Mouse (Mus musculus): ENCODE measurements around the gene St6galnac3. TPM values are rescaled to one million over a fixed set of nuclear protein-coding genes. Genes with fewer than 3 reads are reported as not detected.

The St6galnac3 gene
- polyA plus RNA-seq, 2 experiments = 20.7 to 36.0 TPM

DNA sequence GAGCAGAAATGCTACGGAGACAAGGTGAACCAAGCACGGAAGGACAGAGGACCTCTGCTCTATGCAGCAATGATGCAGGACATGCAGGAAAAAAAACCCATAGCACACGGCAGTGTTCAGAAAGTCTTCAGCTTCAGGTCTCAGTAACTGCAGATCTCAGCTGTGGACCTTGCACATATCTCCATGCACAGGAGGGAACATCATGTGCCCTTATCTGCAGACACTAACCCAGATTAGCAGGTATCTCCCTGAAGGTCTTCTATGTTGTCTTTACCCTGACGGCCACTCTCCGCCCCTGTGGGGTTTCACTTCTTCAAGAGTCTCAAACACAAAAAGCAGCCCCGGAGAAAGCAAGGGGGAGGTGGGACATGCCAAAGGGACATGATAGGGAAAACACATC is 244.0 kb downstream of the St6galnac3 start:
- ATAC-seq (ENCODE audit: low FRiP score, low read depth) (no peak), DNase-seq (ENCODE audit: low spot score) (no peak)
- no peak for TF ChIP-seq POLR2A (IDR thresholded peaks at IDR 0.05; ENCODE audit: borderline replicate concordance, extremely low read depth, insufficient read depth, insufficient read length)
- Histone ChIP-seq H3K27me3 (ENCODE audit: control insufficient read depth, insufficient read depth, low read length) (no peaks in the 10 kb centered on the region), H3K36me3 (ENCODE audit: control insufficient read depth, insufficient read depth, low read length) (no peaks in the 10 kb centered on the region), H3K27ac (replicated peaks; ENCODE audit: low read depth, low read length) (no peak overlapping the region), H3K4me3 (replicated peaks; ENCODE audit: low read length) (no peak overlapping the region), H3K4me2 (replicated peaks; ENCODE audit: low read depth, low read length, severe bottlenecking) (no peak overlapping the region), H3K9me3 (ENCODE audit: control insufficient read depth, low read length) (no peaks in the 10 kb centered on the region), H3K9ac (ENCODE audit: low read depth, low read length, severe bottlenecking) (no peak overlapping the region), H3K4me1 (ENCODE audit: control insufficient read depth, insufficient read depth, low read length) (no peaks in the 10 kb centered on the region)
- 95% methylated on average over 6 of the region's 6 CpGs for WGBS

DNA sequence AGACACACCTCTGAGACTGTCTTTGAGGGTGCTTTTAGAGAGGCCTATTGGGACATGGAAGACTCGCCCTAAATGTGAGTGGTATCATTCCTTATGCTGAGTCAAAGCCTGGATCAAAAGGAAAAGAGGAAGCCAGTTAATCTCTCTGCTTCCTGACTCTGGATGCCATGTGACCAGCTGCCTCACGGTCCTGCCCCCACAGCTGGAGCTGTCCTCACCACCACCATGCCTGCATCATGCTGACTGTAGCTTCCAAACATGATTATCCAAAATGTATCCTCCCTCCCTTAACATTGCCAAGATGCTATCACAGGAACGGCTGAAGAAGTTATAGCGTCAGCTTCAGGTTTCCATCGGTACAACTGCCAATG is 244.4 kb downstream of the St6galnac3 start:
- ATAC-seq (ENCODE audit: low FRiP score, low read depth) (no peak), DNase-seq (ENCODE audit: low spot score) (no peak)
- Histone ChIP-seq H3K9me3 (ENCODE audit: control insufficient read depth, low read length) (no peaks in the 10 kb centered on the region), H3K27me3 (ENCODE audit: control insufficient read depth, insufficient read depth, low read length) (no peaks in the 10 kb centered on the region), H3K36me3 (ENCODE audit: control insufficient read depth, insufficient read depth, low read length) (no peaks in the 10 kb centered on the region), H3K4me2 (replicated peaks; ENCODE audit: low read depth, low read length, severe bottlenecking) (no peak overlapping the region), H3K9ac (ENCODE audit: low read depth, low read length, severe bottlenecking) (no peak overlapping the region), H3K27ac (replicated peaks; ENCODE audit: low read depth, low read length) (no peak overlapping the region), H3K4me1 (ENCODE audit: control insufficient read depth, insufficient read depth, low read length) (no peaks in the 10 kb centered on the region), H3K4me3 (replicated peaks; ENCODE audit: low read length) (no peak overlapping the region)
- WGBS = 68% methylated on average over 5 of the region's 5 CpGs
- TF ChIP-seq POLR2A (IDR thresholded peaks at IDR 0.05; ENCODE audit: borderline replicate concordance, extremely low read depth, insufficient read depth, insufficient read length) = no peak

DNA sequence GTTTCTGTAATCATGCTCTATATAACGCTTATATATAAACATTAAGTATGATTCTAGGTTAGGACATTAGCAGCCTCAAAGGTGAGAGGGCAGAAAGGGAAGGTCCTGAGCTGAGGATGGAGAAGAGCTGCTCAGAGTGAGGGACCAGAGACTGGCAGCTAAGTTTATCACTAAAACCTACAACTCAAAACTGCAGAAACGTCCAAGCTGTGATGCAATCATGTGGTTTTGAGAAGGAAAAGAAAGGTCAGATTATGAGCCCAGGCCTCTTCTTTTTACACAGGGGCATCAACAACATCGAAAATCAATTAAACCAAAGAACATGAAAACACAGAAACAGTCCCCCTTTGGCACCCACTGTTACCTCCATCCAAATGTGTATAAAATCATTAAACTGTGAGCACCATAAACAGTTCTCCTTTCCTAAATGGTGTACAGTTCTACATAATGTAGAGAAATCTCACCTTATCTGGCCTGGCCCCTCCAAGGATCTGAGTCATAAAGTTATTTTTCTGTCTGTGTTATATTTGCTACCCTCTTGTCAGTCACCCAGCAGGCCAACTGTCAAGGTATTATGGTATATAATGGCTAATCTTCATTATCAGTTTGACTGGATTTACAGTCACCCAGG is 244.9 kb downstream of the St6galnac3 start:
- TF ChIP-seq POLR2A (IDR thresholded peaks at IDR 0.05; ENCODE audit: borderline replicate concordance, extremely low read depth, insufficient read depth, insufficient read length) = no peak
- Histone ChIP-seq H3K36me3 (ENCODE audit: control insufficient read depth, insufficient read depth, low read length) (no peaks in the 10 kb centered on the region), H3K27me3 (ENCODE audit: control insufficient read depth, insufficient read depth, low read length) (no peaks in the 10 kb centered on the region), H3K4me3 (replicated peaks; ENCODE audit: low read length) (no peak overlapping the region), H3K9ac (ENCODE audit: low read depth, low read length, severe bottlenecking) (no peak overlapping the region), H3K4me2 (replicated peaks; ENCODE audit: low read depth, low read length, severe bottlenecking) (no peak overlapping the region), H3K4me1 (ENCODE audit: control insufficient read depth, insufficient read depth, low read length) (no peaks in the 10 kb centered on the region), H3K9me3 (ENCODE audit: control insufficient read depth, low read length) (no peaks in the 10 kb centered on the region), H3K27ac (replicated peaks; ENCODE audit: low read depth, low read length) (no peak overlapping the region)
- ATAC-seq (ENCODE audit: low FRiP score, low read depth) (no peak), DNase-seq (ENCODE audit: low spot score) (no peak)
- WGBS = 76% methylated on average over 3 of the region's 3 CpGs

DNA sequence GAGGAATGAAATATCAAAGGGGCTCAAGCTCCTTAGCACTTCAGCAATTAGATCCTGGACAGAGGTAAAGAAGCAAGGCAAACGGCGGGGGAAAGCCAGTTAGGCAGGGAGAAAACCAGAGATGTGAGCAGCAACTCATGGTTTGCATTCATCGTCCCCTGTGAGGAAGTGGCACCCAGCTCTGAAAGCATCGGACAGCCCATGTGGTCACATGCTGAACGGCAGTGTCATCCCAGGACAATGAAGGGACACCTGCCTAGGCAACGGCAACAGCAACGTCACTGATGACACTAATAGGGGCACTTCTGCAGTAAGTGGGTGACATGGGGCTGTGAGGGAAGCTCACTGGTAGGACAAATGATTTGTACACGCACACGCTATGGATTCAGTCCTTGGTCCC is 249.1 kb downstream of the St6galnac3 start:
- Histone ChIP-seq H3K27me3 (ENCODE audit: control insufficient read depth, insufficient read depth, low read length) (no peaks in the 10 kb centered on the region), H3K9me3 (ENCODE audit: control insufficient read depth, low read length) (no peaks in the 10 kb centered on the region), H3K4me2 (replicated peaks; ENCODE audit: low read depth, low read length, severe bottlenecking) (no peak overlapping the region), H3K9ac (ENCODE audit: low read depth, low read length, severe bottlenecking) (no peak overlapping the region), H3K4me1 (ENCODE audit: control insufficient read depth, insufficient read depth, low read length) (no peaks in the 10 kb centered on the region), H3K27ac (replicated peaks; ENCODE audit: low read depth, low read length) (no peak overlapping the region), H3K36me3 (ENCODE audit: control insufficient read depth, insufficient read depth, low read length) (no peaks in the 10 kb centered on the region), H3K4me3 (replicated peaks; ENCODE audit: low read length) (no peak overlapping the region)
- 90% methylated on average over 9 of the region's 9 CpGs for WGBS
- TF ChIP-seq POLR2A (IDR thresholded peaks at IDR 0.05; ENCODE audit: borderline replicate concordance, extremely low read depth, insufficient read depth, insufficient read length) = no peak
- DNase-seq (ENCODE audit: low spot score) (no peak), ATAC-seq (ENCODE audit: low FRiP score, low read depth) (no peak)

GRCm38 (mm10) chr3:153475461-153475860 is 249.5 kb downstream of the St6galnac3 start:
- no peak overlapping the region for H3K9ac ChIP-seq (ENCODE audit: low read depth, low read length, severe bottlenecking)
- H3K4me1 ChIP-seq (ENCODE audit: control insufficient read depth, insufficient read depth, low read length) = no peaks in the 10 kb centered on the region
- no peaks in the 10 kb centered on the region for H3K36me3 ChIP-seq (ENCODE audit: control insufficient read depth, insufficient read depth, low read length)
- H3K4me3 ChIP-seq (replicated peaks; ENCODE audit: low read length) = no peak overlapping the region
- DNase-seq (ENCODE audit: low spot score) = no peak
- no peak overlapping the region for H3K27ac ChIP-seq (replicated peaks; ENCODE audit: low read depth, low read length)
- no peak for TF ChIP-seq POLR2A (IDR thresholded peaks at IDR 0.05; ENCODE audit: borderline replicate concordance, extremely low read depth, insufficient read depth, insufficient read length)
- 96% methylated on average over 20 of the region's 20 CpGs for WGBS
- no peaks in the 10 kb centered on the region for H3K27me3 ChIP-seq (ENCODE audit: control insufficient read depth, insufficient read depth, low read length)
- no peak for ATAC-seq (ENCODE audit: low FRiP score, low read depth)
- H3K9me3 ChIP-seq (ENCODE audit: control insufficient read depth, low read length) = no peaks in the 10 kb centered on the region
- no peak overlapping the region for H3K4me2 ChIP-seq (replicated peaks; ENCODE audit: low read depth, low read length, severe bottlenecking)

Measured in limb, embryonic 14.5 days (tissue).